Comparison of ENCODE assay signal across 24 mouse cellular contexts in genomic region chr8:111780697-111781424, GRCm38 (mm10). TPM values are rescaled to one million over a fixed set of nuclear protein-coding genes. Genes with fewer than 3 reads are reported as not detected.
A peak's percentile ranks its signal among the peaks of the same experiment; 100 is the strongest.
DNase-seq lines count a peak whose midpoint lies in the region; ATAC-seq and TF ChIP-seq lines count a peak whose summit lies in the region.
"Had no signal": no experiment of that assay in that cellular context is flagged by ENCODE, and none has a peak within 500 bp of the region (broad histone marks: within the 10 kb centered on the region; RNA-seq: fewer than 3 reads in every experiment).

No protein-coding gene starts in this region.

- H3K9me3 ChIP-seq in kidney, postnatal 0 days (replicated peaks; ENCODE audit: low read length): no peaks in the 10 kb centered on the region
- H3K9me3 ChIP-seq in liver, embryonic 16.5 days (replicated peaks; ENCODE audit: control insufficient read depth, low read length): no peaks in the 10 kb centered on the region
- no peaks in the 10 kb centered on the region for H3K9me3 ChIP-seq in liver, embryonic 11.5 days (ENCODE audit: control insufficient read depth, low read length)
- H3K9me3 ChIP-seq: embryonic facial prominence, embryonic 10.5 days; embryonic facial prominence, embryonic 12.5 days; forebrain, embryonic 13.5 days; forebrain, embryonic 15.5 days; G1E had no signal

- no peaks in the 10 kb centered on the region for H3K27me3 ChIP-seq in kidney, postnatal 0 days (ENCODE audit: insufficient read depth, low read length)
- H3K27me3 ChIP-seq in liver, embryonic 16.5 days (ENCODE audit: control insufficient read depth, insufficient read depth, low read depth, low read length): no peaks in the 10 kb centered on the region
- H3K27me3 ChIP-seq in liver, embryonic 11.5 days (replicated peaks; ENCODE audit: control insufficient read depth, insufficient read depth, low read length): no peaks in the 10 kb centered on the region
- no peaks in the 10 kb centered on the region for H3K27me3 ChIP-seq in small intestine, adult 2 months (ENCODE audit: control insufficient read depth, insufficient read depth, low read length)
- H3K27me3 ChIP-seq: CH12.LX; embryonic facial prominence, embryonic 12.5 days; forebrain, embryonic 13.5 days; forebrain, embryonic 15.5 days; Patski had no signal

- H3K4me3 ChIP-seq in kidney, postnatal 0 days (replicated peaks; ENCODE audit: low read depth, low read length): no peak overlapping the region
- no peak overlapping the region for H3K4me3 ChIP-seq in liver, embryonic 16.5 days (ENCODE audit: low read depth, low read length)
- no peak overlapping the region for H3K4me3 ChIP-seq in liver, embryonic 11.5 days (ENCODE audit: low read depth, low read length)
- H3K4me3 ChIP-seq in small intestine, adult 2 months (ENCODE audit: low read depth, low read length): no peak overlapping the region
- H3K4me3 ChIP-seq: embryonic facial prominence, embryonic 10.5 days; embryonic facial prominence, embryonic 12.5 days; forebrain, embryonic 13.5 days; forebrain, embryonic 15.5 days had no signal

- no peak for TF ChIP-seq CTCF in kidney, postnatal 0 days (IDR thresholded peaks at IDR 0.05; ENCODE audit: low read depth)
- no peak for TF ChIP-seq CTCF in small intestine, adult 2 months (IDR thresholded peaks at IDR 0.05; ENCODE audit: extremely low read depth, insufficient read length, insufficient replicate concordance, low read depth, low read length)

- no peak overlapping the region for H3K4me2 ChIP-seq in kidney, postnatal 0 days (ENCODE audit: low read length)
- no peak overlapping the region for H3K4me2 ChIP-seq in liver, embryonic 16.5 days (ENCODE audit: low read depth, low read length)
- no peak overlapping the region for H3K4me2 ChIP-seq in liver, embryonic 11.5 days
- H3K4me2 ChIP-seq: embryonic facial prominence, embryonic 12.5 days; forebrain, embryonic 13.5 days; forebrain, embryonic 15.5 days had no signal

- H3K27ac ChIP-seq in kidney, postnatal 0 days: 0 out of 2 replicates have a peak overlapping the region, but pooled peaks have one; percentile 1
- 0 out of 2 replicates have a peak overlapping the region, but pooled peaks have one; percentile 20 for H3K27ac ChIP-seq in liver, embryonic 16.5 days (ENCODE audit: low read length)
- no peak overlapping the region for H3K27ac ChIP-seq in liver, embryonic 11.5 days (ENCODE audit: low read depth, low read length)
- H3K27ac ChIP-seq in small intestine, adult 2 months (ENCODE audit: insufficient read depth, low read depth, low read length): peak overlapping the region; percentile 62; the same call in 1 of the 2 replicates
- H3K27ac ChIP-seq: embryonic facial prominence, embryonic 10.5 days; embryonic facial prominence, embryonic 12.5 days; forebrain, embryonic 13.5 days; forebrain, embryonic 15.5 days had no signal

- no peak for ATAC-seq in kidney, postnatal 0 days (replicated peaks; ENCODE audit: low FRiP score, low read depth)
- no peak for ATAC-seq in liver, embryonic 16.5 days (ENCODE audit: low read depth)
- no peak for ATAC-seq in liver, embryonic 11.5 days (replicated peaks; ENCODE audit: low FRiP score)
- ATAC-seq: activated CD4-positive, CD25-positive, alpha-beta regulatory T cell, adult 4 months; CD4-positive, CD25-positive, alpha-beta regulatory T cell, adult 4 months; forebrain, embryonic 13.5 days; forebrain, embryonic 15.5 days; Patski had no signal

- no peaks in the 10 kb centered on the region for H3K36me3 ChIP-seq in kidney, postnatal 0 days (ENCODE audit: insufficient read depth, low read length)
- H3K36me3 ChIP-seq in liver, embryonic 16.5 days (ENCODE audit: control insufficient read depth, insufficient read depth): no peaks in the 10 kb centered on the region
- peaks cover 2% of the 10 kb centered on the region; the same call in 1 of the 2 replicates for H3K36me3 ChIP-seq in liver, embryonic 11.5 days (ENCODE audit: control insufficient read depth, insufficient read depth, low read length)
- peaks cover 7% of the 10 kb centered on the region for H3K36me3 ChIP-seq in small intestine, adult 2 months (ENCODE audit: control insufficient read depth, insufficient read depth, low read length)
- H3K36me3 ChIP-seq: forebrain, embryonic 15.5 days had no signal

- DNase-seq in adrenal gland, adult 2 months: peak; percentile 21
- no peak for DNase-seq in adrenal gland, postnatal 14 days
- no peak for DNase-seq in kidney, postnatal 0 days (ENCODE audit: low spot score)
- DNase-seq in kidney, adult 9 months: no peak
- no peak for DNase-seq in liver, embryonic 11.5 days (ENCODE audit: low spot score)
- DNase-seq: adrenal gland, postnatal 10 days; adrenal gland, postnatal 36 days; B cell, adult 2 months; cerebellum, adult 11-12 months; cerebellum, adult 2 months; cerebellum, adult 9-10 months; cerebellum, postnatal 10 days; cerebellum, postnatal 25 days had no signal

- WGBS in kidney, postnatal 0 days: 85% methylated on average over 10 of the region's 10 CpGs
- 74% methylated on average over 10 of the region's 10 CpGs for WGBS in liver, embryonic 16.5 days (ENCODE audit: insufficient replicate concordance)
- WGBS in liver, embryonic 11.5 days: 85% methylated on average over 10 of the region's 10 CpGs
- 92% methylated on average over 10 of the region's 10 CpGs for WGBS in small intestine, adult 2 months

- no peaks in the 10 kb centered on the region for H3K4me1 ChIP-seq in kidney, postnatal 0 days (replicated peaks; ENCODE audit: insufficient read depth, low read length)
- H3K4me1 ChIP-seq in liver, embryonic 16.5 days (ENCODE audit: control insufficient read depth, low read depth, low read length): peaks cover 3% of the 10 kb centered on the region
- H3K4me1 ChIP-seq in liver, embryonic 11.5 days (replicated peaks; ENCODE audit: control insufficient read depth, insufficient read depth, low read length): no peaks in the 10 kb centered on the region
- peaks cover 4% of the 10 kb centered on the region; the same call in 1 of the 2 replicates for H3K4me1 ChIP-seq in small intestine, adult 2 months (ENCODE audit: control insufficient read depth, insufficient read depth, insufficient read length, low read length)
- H3K4me1 ChIP-seq: embryonic facial prominence, embryonic 12.5 days had no signal

- no peak overlapping the region for H3K9ac ChIP-seq in kidney, postnatal 0 days (ENCODE audit: low read depth, low read length)
- no peak overlapping the region for H3K9ac ChIP-seq in liver, embryonic 16.5 days (ENCODE audit: low read depth, low read length)
- no peak overlapping the region for H3K9ac ChIP-seq in liver, embryonic 11.5 days (ENCODE audit: low read depth, low read length)
- H3K9ac ChIP-seq: embryonic facial prominence, embryonic 12.5 days; forebrain, embryonic 13.5 days; forebrain, embryonic 15.5 days had no signal

- no peak for TF ChIP-seq POLR2A in small intestine, adult 2 months (IDR thresholded peaks at IDR 0.05; ENCODE audit: low read depth, low read length)

RNA-seq across cellular contexts. Expression of gene Bcar1, which starts 37.3 kb away (rescaled TPM):
- total RNA-seq in adrenal gland, adult 2 months (2021): 10 to 100 TPM; 76.9 to 91.2 TPM
- polyA plus RNA-seq in adrenal gland, adult 2 months (2012; rRNA removed): 204 and 210 TPM in 2 replicates
- 59.6 and 67.1 TPM in 2 replicates for total RNA-seq in adrenal gland, postnatal 14 days (2021)
- 48.7 and 49.1 TPM in 2 replicates for polyA plus RNA-seq in kidney, postnatal 0 days (2015; fragmentation: Nextera tagmentation; extraction: Ambion mirVana)
- 9.5 and 13.1 TPM in 2 replicates for polyA plus RNA-seq in liver, embryonic 16.5 days (2015; fragmentation: Nextera tagmentation; extraction: Ambion mirVana)
- polyA plus RNA-seq in liver, embryonic 11.5 days (2014; fragmentation: Nextera tagmentation; extraction: Ambion mirVana): 26.1 and 27.8 TPM in 2 replicates
- polyA plus RNA-seq in small intestine, adult 2 months (2012; rRNA removed): 84.1 and 251 TPM in 2 replicates
